Mouse (Mus musculus) stomach, embryonic 15.5 days (tissue): ENCODE data around the gene Maml2. TPM values are rescaled to one million over a fixed set of nuclear protein-coding genes. Genes with fewer than 3 reads are reported as not detected.
A peak's percentile ranks its signal among the peaks of the same experiment; 100 is the strongest.

ENCODE experiments used
- ATAC-seq: fragments of 200-750 bp; cut with Nextera tagmentation; 2 replicates; pipeline ENCODE4 v1.8.0; 2017; ENCODE audit warnings: low read depth, moderate number of reproducible peaks, moderate TSS enrichment; ENCODE audit not compliant: insufficient read depth, low FRiP score
- H3K27ac ChIP-seq: fragments of 300-500 bp; sonication (generic); 2 replicates; pipeline ENCODE4 v1.5.1; 2015; ENCODE audit warnings: mild to moderate bottlenecking, inconsistent platforms
- H3K27me3 ChIP-seq: fragments of 300-500 bp; sonication (generic); replicated peaks from 2 replicates; pipeline ENCODE4 v1.6.1; 2015; ENCODE audit warnings: inconsistent platforms
- H3K36me3 ChIP-seq: fragments of 300-500 bp; sonication (generic); 2 replicates; pipeline ENCODE4 v1.6.1; 2015; ENCODE audit warnings: inconsistent platforms
- H3K4me1 ChIP-seq: fragments of 300-500 bp; sonication (generic); 2 replicates; pipeline ENCODE4 v1.6.1; 2015; ENCODE audit warnings: inconsistent platforms
- H3K4me2 ChIP-seq: fragments of 300-500 bp; sonication (generic); 2 replicates; pipeline ENCODE4 v1.6.1; 2015; ENCODE audit warnings: mild to moderate bottlenecking, inconsistent platforms
- H3K4me3 ChIP-seq: fragments of 300-500 bp; sonication (generic); replicated peaks from 2 replicates; pipeline ENCODE4 v1.5.1; 2015; ENCODE audit warnings: inconsistent platforms
- H3K9ac ChIP-seq: fragments of 300-500 bp; sonication (generic); 2 replicates; pipeline ENCODE4 v1.6.1; 2015; ENCODE audit warnings: inconsistent platforms
- H3K9me3 ChIP-seq: fragments of 300-500 bp; sonication (generic); 2 replicates; pipeline ENCODE4 v1.6.1; 2016; ENCODE audit warnings: inconsistent platforms
- WGBS: fragments of 180-500 bp; shearing (Covaris S2); methylation state at CpG from one replicate; pipeline ENCODE4 v1.1.7; 2015; 5-methylcytosine and 5-hydroxymethylcytosine counted together
- polyA plus RNA-seq: library from polyadenylated mRNA; unstranded; fragments of >200 nt; fragmentation: Nextera tagmentation; extraction: Ambion mirVana; gene quantifications from 2 replicates; pipeline ENCODE4 v1.2.1, GENCODE M21; 2015

The Maml2 gene
- polyA plus RNA-seq, 1 experiment from 2014 or later = 8.5 TPM

- H3K27ac ChIP-seq = no peak overlapping the region
- no peaks in the 10 kb centered on the region for H3K9me3 ChIP-seq
- no peaks in the 10 kb centered on the region for H3K27me3 ChIP-seq
- H3K4me3 ChIP-seq = no peak overlapping the region
- no peak overlapping the region for H3K4me2 ChIP-seq
- no peaks in the 10 kb centered on the region for H3K4me1 ChIP-seq
- no peak overlapping the region for H3K9ac ChIP-seq
- H3K36me3 ChIP-seq = no peaks in the 10 kb centered on the region
- no peak for ATAC-seq
- 49% methylated on average over 3 of the region's 3 CpGs for WGBS
Measured at GRCm38 (mm10) chr9:13639655-13640054, 341.9 kb downstream of the Maml2 start.

GRCm38 (mm10) chr9:13645153-13645552 is 347.4 kb downstream of the Maml2 start:
- Histone ChIP-seq H3K27ac (no peak overlapping the region), H3K4me1 (no peaks in the 10 kb centered on the region), H3K36me3 (no peaks in the 10 kb centered on the region), H3K9me3 (no peaks in the 10 kb centered on the region), H3K27me3 (no peaks in the 10 kb centered on the region), H3K9ac (no peak overlapping the region), H3K4me2 (no peak overlapping the region), H3K4me3 (no peak overlapping the region)
- WGBS = 52% methylated on average over 5 of the region's 5 CpGs
- ATAC-seq = no peak

GRCm38 (mm10) chr9:13651065-13651464 is 353.3 kb downstream of the Maml2 start:
- Histone ChIP-seq H3K9me3 (no peaks in the 10 kb centered on the region), H3K36me3 (no peaks in the 10 kb centered on the region), H3K27ac (no peak overlapping the region), H3K4me1 (no peaks in the 10 kb centered on the region), H3K27me3 (no peaks in the 10 kb centered on the region), H3K9ac (no peak overlapping the region), H3K4me2 (no peak overlapping the region), H3K4me3 (no peak overlapping the region)
- ATAC-seq = no peak
- 78% methylated on average over 2 of the region's 2 CpGs for WGBS

GRCm38 (mm10) chr9:13651828-13652227 is 354.1 kb downstream of the Maml2 start:
- Histone ChIP-seq H3K9ac (no peak overlapping the region), H3K27me3 (no peaks in the 10 kb centered on the region), H3K4me3 (no peak overlapping the region), H3K27ac (no peak overlapping the region), H3K4me1 (no peaks in the 10 kb centered on the region), H3K9me3 (no peaks in the 10 kb centered on the region), H3K4me2 (no peak overlapping the region), H3K36me3 (no peaks in the 10 kb centered on the region)
- no peak for ATAC-seq
- WGBS = 78% methylated on average over 4 of the region's 4 CpGs

- no peak for ATAC-seq
- WGBS = 49% methylated on average over 8 of the region's 8 CpGs
- H3K4me2 ChIP-seq = no peak overlapping the region
Measured at GRCm38 (mm10) chr9:13652389-13652877, 354.7 kb downstream of the Maml2 start.

GRCm38 (mm10) chr9:13652917-13653316 is 355.2 kb downstream of the Maml2 start:
- Histone ChIP-seq H3K9ac (no peak overlapping the region), H3K9me3 (no peaks in the 10 kb centered on the region), H3K27me3 (no peaks in the 10 kb centered on the region), H3K4me1 (no peaks in the 10 kb centered on the region), H3K4me2 (no peak overlapping the region), H3K27ac (no peak overlapping the region), H3K4me3 (no peak overlapping the region), H3K36me3 (no peaks in the 10 kb centered on the region)
- 24% methylated on average over 3 of the region's 3 CpGs for WGBS
- ATAC-seq = no peak

More at GRCm38 (mm10) chr9:13652389-13652877, 354.7 kb downstream of the Maml2 start:
- Histone ChIP-seq H3K4me1 (no peaks in the 10 kb centered on the region), H3K9ac (no peak overlapping the region), H3K27me3 (no peaks in the 10 kb centered on the region), H3K4me3 (no peak overlapping the region), H3K9me3 (no peaks in the 10 kb centered on the region), H3K36me3 (no peaks in the 10 kb centered on the region), H3K27ac (no peak overlapping the region)

- Histone ChIP-seq H3K4me3 (peak overlapping the region; percentile 15), H3K27ac (peak overlapping the region; percentile 71), H3K9me3 (no peaks in the 10 kb centered on the region), H3K4me1 (peaks cover 11% of the 10 kb centered on the region; the same call in 1 of the 2 replicates), H3K4me2 (peak overlapping the region; percentile 47), H3K27me3 (no peaks in the 10 kb centered on the region), H3K9ac (no peak overlapping the region), H3K36me3 (no peaks in the 10 kb centered on the region)
- peak; percentile 54 for ATAC-seq
- WGBS = 3% methylated on average over 12 of the region's 12 CpGs
Measured at GRCm38 (mm10) chr9:13661768-13662623, 364.2 kb downstream of the Maml2 start.

GRCm38 (mm10) chr9:13665487-13665969 is 367.8 kb downstream of the Maml2 start:
- ATAC-seq = 0 out of 2 replicates have a peak, but pooled peaks have one; percentile 16
- whole genome bisulfite sequencing = 75% methylated on average over 2 of the region's 2 CpGs
- peak overlapping the region; percentile 18; the same call in 1 of the 2 replicates for H3K27ac ChIP-seq

GRCm38 (mm10) chr9:13667955-13668354 is 370.2 kb downstream of the Maml2 start:
- H3K4me2 ChIP-seq = no peak overlapping the region
- H3K9ac ChIP-seq = no peak overlapping the region
- ATAC-seq = no peak
- no peaks in the 10 kb centered on the region for H3K36me3 ChIP-seq
- 73% methylated on average over 1 of the region's 1 CpGs for WGBS
- no peaks in the 10 kb centered on the region for H3K4me1 ChIP-seq
- no peaks in the 10 kb centered on the region for H3K27me3 ChIP-seq
- no peaks in the 10 kb centered on the region for H3K9me3 ChIP-seq
- H3K4me3 ChIP-seq = no peak overlapping the region
- 0 out of 2 replicates have a peak overlapping the region, but pooled peaks have one; percentile 21 for H3K27ac ChIP-seq

More at GRCm38 (mm10) chr9:13665487-13665969, 367.8 kb downstream of the Maml2 start:
- no peak overlapping the region for H3K4me3 ChIP-seq
- H3K9me3 ChIP-seq = no peaks in the 10 kb centered on the region
- H3K4me1 ChIP-seq = peaks cover 11% of the 10 kb centered on the region; the same call in 1 of the 2 replicates
- H3K27me3 ChIP-seq = no peaks in the 10 kb centered on the region
- H3K4me2 ChIP-seq = no peak overlapping the region
- H3K36me3 ChIP-seq = no peaks in the 10 kb centered on the region
- no peak overlapping the region for H3K9ac ChIP-seq

GRCm38 (mm10) chr9:13668742-13669141 is 371.0 kb downstream of the Maml2 start:
- Histone ChIP-seq H3K9me3 (no peaks in the 10 kb centered on the region), H3K36me3 (no peaks in the 10 kb centered on the region), H3K9ac (no peak overlapping the region), H3K27me3 (no peaks in the 10 kb centered on the region), H3K4me2 (no peak overlapping the region), H3K27ac (no peak overlapping the region), H3K4me3 (no peak overlapping the region), H3K4me1 (no peaks in the 10 kb centered on the region)
- ATAC-seq = no peak
- WGBS = 63% methylated on average over 2 of the region's 2 CpGs

- no peak for ATAC-seq
- 86% methylated on average over 3 of the region's 3 CpGs for WGBS
- H3K4me3 ChIP-seq = no peak overlapping the region
Measured at GRCm38 (mm10) chr9:13671125-13671769, 373.5 kb downstream of the Maml2 start.

GRCm38 (mm10) chr9:13673304-13673703 is 375.5 kb downstream of the Maml2 start:
- Histone ChIP-seq H3K4me1 (no peaks in the 10 kb centered on the region), H3K4me3 (no peak overlapping the region), H3K27me3 (no peaks in the 10 kb centered on the region), H3K36me3 (no peaks in the 10 kb centered on the region), H3K4me2 (no peak overlapping the region), H3K27ac (no peak overlapping the region), H3K9ac (no peak overlapping the region), H3K9me3 (no peaks in the 10 kb centered on the region)
- 71% methylated on average over 2 of the region's 2 CpGs for WGBS
- no peak for ATAC-seq

More at GRCm38 (mm10) chr9:13671125-13671769, 373.5 kb downstream of the Maml2 start:
- H3K4me1 ChIP-seq = no peaks in the 10 kb centered on the region
- H3K36me3 ChIP-seq = no peaks in the 10 kb centered on the region
- no peaks in the 10 kb centered on the region for H3K9me3 ChIP-seq
- no peak overlapping the region for H3K9ac ChIP-seq
- no peak overlapping the region for H3K4me2 ChIP-seq
- H3K27ac ChIP-seq = no peak overlapping the region
- H3K27me3 ChIP-seq = no peaks in the 10 kb centered on the region
